Mouse (Mus musculus) heart, postnatal 0 days (tissue): ENCODE data around the gene Bckdhb.

Source experiments
- CTCF ChIP-seq: IDR thresholded peaks from 2 replicates; pipeline ENCODE4 v1.5.1; 2016; ENCODE audit warnings: antibody characterized with exemption, control low read depth, low read depth
- EP300 ChIP-seq: IDR thresholded peaks from 2 replicates; pipeline ENCODE4 v1.6.1; 2016; ENCODE audit warnings: antibody characterized with exemption, low read depth

DNA sequence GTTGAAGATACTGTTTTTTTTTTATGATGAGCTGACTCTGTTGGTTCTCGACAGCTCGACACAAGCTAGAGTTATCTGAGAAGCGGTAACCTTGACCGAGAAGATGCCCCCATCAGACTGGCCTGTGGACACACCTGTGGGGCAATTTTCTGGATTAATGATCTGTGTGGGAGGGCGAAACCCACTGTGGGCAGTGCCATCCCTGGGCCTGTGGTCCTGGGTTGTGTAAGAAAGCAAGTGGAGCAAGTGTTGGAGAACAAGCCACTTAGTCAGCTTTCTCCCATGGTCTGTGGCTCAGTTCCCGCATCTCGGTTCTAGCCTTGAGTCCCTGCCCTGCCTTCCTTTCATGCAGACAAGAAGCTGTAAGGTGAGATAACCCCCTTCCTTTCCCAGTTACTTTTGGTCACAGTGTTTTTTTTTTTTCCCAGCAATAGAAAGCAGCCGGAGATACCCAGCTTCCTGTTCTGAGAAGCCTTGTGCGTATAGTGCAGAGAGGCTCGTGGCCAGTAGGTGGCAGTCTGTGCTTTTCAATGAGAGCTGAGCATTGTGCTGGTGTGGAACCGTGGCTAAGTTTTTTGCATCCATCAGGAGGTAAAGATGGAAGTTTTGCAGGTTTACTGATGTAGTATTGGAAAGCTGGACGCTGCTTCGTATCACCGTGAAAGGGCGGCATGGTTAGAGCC lies 31.8 kb downstream of the Bckdhb start:
- TF ChIP-seq EP300 (no peak), CTCF (peak; percentile 95)
